30 mouse cellular contexts compared by ENCODE assay signal in genomic region chr4:140330138-140330537, GRCm38 (mm10).
DNase-seq lines count a peak whose midpoint lies in the region; ATAC-seq and TF ChIP-seq lines count a peak whose summit lies in the region.
"Had no signal": no experiment of that assay in that cellular context is flagged by ENCODE, and none has a peak within 500 bp of the region (broad histone marks: within the 10 kb centered on the region; RNA-seq: fewer than 3 reads in every experiment).

No protein-coding gene starts in this region.

- H3K27ac ChIP-seq in forebrain, embryonic 11.5 days (ENCODE audit: low read depth, low read length): no peak overlapping the region
- no peak overlapping the region for H3K27ac ChIP-seq in forebrain, embryonic 14.5 days (ENCODE audit: low read depth, low read length)
- no peak overlapping the region for H3K27ac ChIP-seq in forebrain, postnatal 0 days (ENCODE audit: low read depth, low read length)
- H3K27ac ChIP-seq: embryonic facial prominence, embryonic 10.5 days; embryonic facial prominence, embryonic 13.5 days; gastrocnemius, adult 2 months; heart, embryonic 15.5 days; hindbrain, embryonic 10.5 days had no signal

- H3K36me3 ChIP-seq in forebrain, embryonic 11.5 days (ENCODE audit: control insufficient read depth, insufficient read depth, low read length): no peaks in the 10 kb centered on the region
- H3K36me3 ChIP-seq in forebrain, embryonic 14.5 days (ENCODE audit: control insufficient read depth, insufficient read depth, low read length): no peaks in the 10 kb centered on the region
- H3K36me3 ChIP-seq in forebrain, postnatal 0 days (ENCODE audit: insufficient read depth): no peaks in the 10 kb centered on the region
- H3K36me3 ChIP-seq: embryonic facial prominence, embryonic 10.5 days; embryonic facial prominence, embryonic 13.5 days; heart, embryonic 12.5 days; heart, embryonic 15.5 days; hindbrain, embryonic 10.5 days had no signal

- H3K4me1 ChIP-seq in forebrain, embryonic 11.5 days (replicated peaks; ENCODE audit: control insufficient read depth, insufficient read depth, low read length): no peaks in the 10 kb centered on the region; the same call in 1 of the 2 replicates
- H3K4me1 ChIP-seq in forebrain, embryonic 14.5 days (ENCODE audit: control insufficient read depth, insufficient read depth, low read length): peaks cover 9% of the 10 kb centered on the region
- peaks cover 10% of the 10 kb centered on the region for H3K4me1 ChIP-seq in forebrain, postnatal 0 days (ENCODE audit: insufficient read depth)
- H3K4me1 ChIP-seq: embryonic facial prominence, embryonic 10.5 days; embryonic facial prominence, embryonic 13.5 days; heart, embryonic 12.5 days; heart, embryonic 15.5 days; hindbrain, embryonic 10.5 days had no signal

- peak; percentile 75; the same call in 1 of the 2 replicates for ATAC-seq in forebrain, embryonic 11.5 days (replicated peaks; ENCODE audit: low FRiP score)
- peak; percentile 93 for ATAC-seq in forebrain, embryonic 14.5 days
- ATAC-seq in forebrain, postnatal 0 days: peak; percentile 69
- ATAC-seq: CD4-positive, CD25-positive, alpha-beta regulatory T cell, adult 4 months; hindbrain, embryonic 16.5 days; inflammation-experienced regulatory T-cells, adult 6 months; intestine, embryonic 16.5 days had no signal

- TF ChIP-seq CTCF in forebrain, postnatal 0 days (IDR thresholded peaks at IDR 0.05; ENCODE audit: low read depth): no peak

- peak; percentile 24 for DNase-seq in retina, postnatal 1 day
- DNase-seq in retina, embryonic 14.5 days (ENCODE audit: low spot score): no peak
- DNase-seq in forebrain, embryonic 11.5 days (ENCODE audit: low spot score): peak; percentile 73
- peak; percentile 86 for DNase-seq in forebrain, embryonic 14.5 days (ENCODE audit: low spot score)
- peak; percentile 35 for DNase-seq in forebrain, postnatal 0 days
- DNase-seq in left cerebral cortex, adult 11 months (ENCODE audit: low spot score): no peak
- DNase-seq in neural tube, embryonic 10.5 days (ENCODE audit: extremely low spot score, low spot score): no peak
- DNase-seq in thymus, postnatal 10 days (ENCODE audit: low spot score in 2 of 2): no peak
- DNase-seq: adrenal gland, adult 2 months; adrenal gland, postnatal 14 days; cerebellum, adult 11-12 months; cerebellum, adult 8-10 months; cerebellum, postnatal 10 days; cerebellum, postnatal 36 days; embryo, embryonic 11 days; gastrocnemius, adult 2 months; gastrocnemius, postnatal 14 days; heart, adult 18-20 months; heart, postnatal 10 days; heart, postnatal 36 days had no signal

- H3K9me3 ChIP-seq in forebrain, embryonic 11.5 days (ENCODE audit: control insufficient read depth, low read length): no peaks in the 10 kb centered on the region
- H3K9me3 ChIP-seq in forebrain, embryonic 14.5 days (replicated peaks; ENCODE audit: control insufficient read depth, low read length): no peaks in the 10 kb centered on the region
- H3K9me3 ChIP-seq in forebrain, postnatal 0 days (ENCODE audit: low read length): no peaks in the 10 kb centered on the region
- H3K9me3 ChIP-seq: embryonic facial prominence, embryonic 10.5 days; embryonic facial prominence, embryonic 13.5 days; heart, embryonic 15.5 days; hindbrain, embryonic 10.5 days had no signal

- H3K4me3 ChIP-seq in forebrain, embryonic 11.5 days (ENCODE audit: low read depth, low read length): no peak overlapping the region
- no peak overlapping the region for H3K4me3 ChIP-seq in forebrain, embryonic 14.5 days (ENCODE audit: low read depth, low read length)
- H3K4me3 ChIP-seq in forebrain, postnatal 0 days (ENCODE audit: low read depth, low read length): no peak overlapping the region
- H3K4me3 ChIP-seq: embryonic facial prominence, embryonic 10.5 days; embryonic facial prominence, embryonic 13.5 days; erythroblast, embryonic 14.5 days; gastrocnemius, adult 2 months; heart, embryonic 12.5 days; heart, embryonic 15.5 days; hindbrain, embryonic 10.5 days had no signal

- 70% methylated on average over 4 of the region's 4 CpGs for WGBS in forebrain, embryonic 11.5 days
- WGBS in forebrain, embryonic 14.5 days: 24% methylated on average over 4 of the region's 4 CpGs
- WGBS in forebrain, postnatal 0 days: 26% methylated on average over 4 of the region's 4 CpGs

- H3K4me2 ChIP-seq in forebrain, embryonic 11.5 days (ENCODE audit: low read depth, low read length, severe bottlenecking): no peak overlapping the region
- H3K4me2 ChIP-seq in forebrain, embryonic 14.5 days (ENCODE audit: low read length): no peak overlapping the region
- H3K4me2 ChIP-seq in forebrain, postnatal 0 days (ENCODE audit: low read depth): no peak overlapping the region
- H3K4me2 ChIP-seq: embryonic facial prominence, embryonic 13.5 days; heart, embryonic 12.5 days; heart, embryonic 15.5 days had no signal

- no peaks in the 10 kb centered on the region for H3K27me3 ChIP-seq in forebrain, embryonic 11.5 days (ENCODE audit: control insufficient read depth, insufficient read depth, low read length)
- no peaks in the 10 kb centered on the region for H3K27me3 ChIP-seq in forebrain, embryonic 14.5 days (replicated peaks; ENCODE audit: control insufficient read depth, insufficient read depth, low read length)
- H3K27me3 ChIP-seq in forebrain, postnatal 0 days (ENCODE audit: insufficient read depth, low read length): no peaks in the 10 kb centered on the region
- H3K27me3 ChIP-seq: embryonic facial prominence, embryonic 13.5 days; heart, embryonic 12.5 days; heart, embryonic 15.5 days had no signal

- H3K9ac ChIP-seq in forebrain, embryonic 11.5 days (ENCODE audit: low read length): no peak overlapping the region
- H3K9ac ChIP-seq in forebrain, embryonic 14.5 days (ENCODE audit: low read length): no peak overlapping the region
- no peak overlapping the region for H3K9ac ChIP-seq in forebrain, postnatal 0 days
- H3K9ac ChIP-seq: embryonic facial prominence, embryonic 13.5 days; heart, embryonic 12.5 days; heart, embryonic 15.5 days had no signal

Comparison
In these comparisons a context has a peak if more than half of its experiments do, and no peak if none do; other contexts are left out.
1. DNase-seq: peak in retina, postnatal 1 day (single experiment), forebrain, embryonic 11.5 days (single experiment), forebrain, embryonic 14.5 days (single experiment) and forebrain, postnatal 0 days (single experiment); none in retina, embryonic 14.5 days (single experiment), left cerebral cortex, adult 11 months (single experiment), neural tube, embryonic 10.5 days (single experiment) and thymus, postnatal 10 days (0 of 2).
2. Peak in every context shown above with its lines, with median percentiles within 50 percentile points of each other: ATAC-seq.